Mouse (Mus musculus): ENCODE measurements around the gene Dbr1. TPM values are rescaled to one million over a fixed set of nuclear protein-coding genes. Genes with fewer than 3 reads are reported as not detected.

Gene Dbr1
- polyA plus RNA-seq (2021; fragmentation: Nextera tagmentation), result 11.3 and 12.8 TPM in 2 replicates
- long read RNA-seq, experiment 1, transcript Dbr1-201 (8 exons, 2,261 nt), result major isoform, 28 of 33 reads
- long read RNA-seq, experiment 1, partial matches to known transcripts, result 3 of 33 reads
- long read RNA-seq, experiment 1, other reads (novel, unspliced or antisense), result 2 of 33 reads
- long read RNA-seq, experiment 2, transcript Dbr1-201 (8 exons, 2,261 nt), result major isoform, 71 of 77 reads
- long read RNA-seq, experiment 2, partial matches to known transcripts, result 1 of 77 reads
- long read RNA-seq, experiment 2, other reads (novel, unspliced or antisense), result 5 of 77 reads

DNA sequence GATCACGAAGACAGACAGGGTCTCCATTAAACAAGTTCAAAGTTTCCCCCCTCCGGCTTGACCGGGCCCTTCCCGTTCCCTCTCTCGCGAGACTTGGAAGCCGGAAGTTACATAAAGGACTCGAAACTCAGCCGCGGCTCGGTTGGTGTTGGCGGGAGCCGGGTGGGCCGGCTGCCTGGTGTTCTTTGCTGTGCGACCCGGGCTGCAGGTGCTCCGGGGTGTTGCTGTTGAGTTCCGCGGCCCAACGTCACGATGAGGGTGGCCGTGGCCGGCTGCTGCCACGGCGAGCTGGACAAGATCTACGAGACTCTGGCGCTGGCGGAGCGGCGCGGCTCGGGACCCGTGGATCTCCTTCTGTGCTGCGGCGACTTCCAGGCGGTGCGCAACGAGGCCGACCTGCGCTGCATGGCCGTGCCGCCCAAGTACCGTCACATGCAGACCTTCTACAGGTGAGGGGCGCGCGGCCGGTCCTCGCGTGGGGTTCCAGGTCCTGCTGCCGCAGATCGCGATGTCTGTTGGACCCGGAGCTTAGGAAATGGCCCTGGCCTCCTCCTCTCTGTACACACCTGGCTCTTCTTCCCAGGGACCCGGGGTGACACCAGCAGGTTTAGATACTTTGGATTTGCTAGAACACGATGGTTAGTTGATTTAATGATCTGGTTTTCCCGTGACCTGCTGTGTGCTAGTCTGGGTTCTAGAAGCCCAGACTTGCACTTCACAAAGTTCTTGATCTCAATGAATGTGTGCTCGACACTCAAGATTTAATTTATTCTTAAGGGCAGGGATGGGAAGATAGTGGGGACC lies at the start of gene Dbr1:
Gene Dbr1 (plus strand): TSS at position 123 of the 804 bp plus-strand sequence.

DNA sequence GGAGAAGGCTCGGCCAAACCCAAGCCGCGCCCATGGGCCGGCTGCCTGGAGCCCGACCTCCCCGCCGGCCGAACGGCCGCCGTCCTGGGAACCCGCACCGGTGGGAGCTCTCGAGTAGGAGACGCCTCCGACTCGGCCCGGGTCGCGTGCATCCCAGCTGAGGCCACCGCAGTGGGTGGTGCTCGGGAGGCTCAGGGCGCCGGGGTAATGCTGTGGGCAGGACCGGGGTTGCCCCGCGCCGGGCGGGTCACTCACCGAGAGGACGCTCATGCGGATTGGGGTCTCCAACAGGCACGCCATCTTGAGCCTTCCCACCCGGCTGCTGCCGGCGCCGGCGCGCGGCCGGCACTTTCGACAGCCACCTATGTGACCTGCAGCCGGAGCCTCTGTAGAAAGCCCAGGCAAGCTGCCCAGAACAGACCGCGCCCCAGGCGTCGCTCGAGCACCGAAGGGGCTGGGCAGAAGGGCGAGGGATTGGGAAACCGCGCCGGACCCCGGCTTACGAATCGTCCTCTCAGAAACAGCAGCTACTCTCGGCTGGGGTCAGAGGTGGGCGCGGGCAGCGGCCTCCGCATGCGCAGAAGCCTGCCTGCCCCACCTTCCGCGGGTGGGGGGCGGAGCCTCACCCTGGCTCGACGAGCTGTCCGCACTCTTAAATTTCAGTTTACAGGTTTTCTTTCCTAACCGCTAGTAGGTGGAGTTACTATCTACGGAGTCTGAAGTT lies 7.1 kb upstream of the Dbr1 start, which contains the start of gene Armc8:
Gene Armc8 (minus strand): TSS at position 553 of the 724 bp plus-strand sequence.

DNA sequence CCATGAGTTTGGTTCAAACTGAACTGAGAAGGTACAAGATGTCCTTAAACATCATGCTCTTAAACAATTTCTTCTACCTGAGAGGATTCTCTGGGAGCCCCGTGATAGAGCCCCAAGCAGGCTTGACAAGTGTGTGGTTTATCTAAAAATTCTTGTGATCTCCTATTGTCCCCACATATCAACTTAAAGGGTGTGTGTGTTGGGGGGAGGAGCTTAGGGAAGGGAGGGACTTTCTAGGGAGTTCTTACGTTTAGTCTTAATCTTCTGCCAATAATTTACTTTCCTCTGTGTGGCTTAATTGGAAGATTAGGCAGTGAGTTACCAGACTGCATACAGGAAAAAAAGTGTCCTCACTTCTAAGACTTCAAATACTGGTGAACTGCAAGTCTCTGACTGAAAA lies 36.6 kb downstream of the Dbr1 start, which contains the start of gene A4gnt:
Gene A4gnt (plus strand): TSS at position 301 of the 400 bp plus-strand sequence.

DNA sequence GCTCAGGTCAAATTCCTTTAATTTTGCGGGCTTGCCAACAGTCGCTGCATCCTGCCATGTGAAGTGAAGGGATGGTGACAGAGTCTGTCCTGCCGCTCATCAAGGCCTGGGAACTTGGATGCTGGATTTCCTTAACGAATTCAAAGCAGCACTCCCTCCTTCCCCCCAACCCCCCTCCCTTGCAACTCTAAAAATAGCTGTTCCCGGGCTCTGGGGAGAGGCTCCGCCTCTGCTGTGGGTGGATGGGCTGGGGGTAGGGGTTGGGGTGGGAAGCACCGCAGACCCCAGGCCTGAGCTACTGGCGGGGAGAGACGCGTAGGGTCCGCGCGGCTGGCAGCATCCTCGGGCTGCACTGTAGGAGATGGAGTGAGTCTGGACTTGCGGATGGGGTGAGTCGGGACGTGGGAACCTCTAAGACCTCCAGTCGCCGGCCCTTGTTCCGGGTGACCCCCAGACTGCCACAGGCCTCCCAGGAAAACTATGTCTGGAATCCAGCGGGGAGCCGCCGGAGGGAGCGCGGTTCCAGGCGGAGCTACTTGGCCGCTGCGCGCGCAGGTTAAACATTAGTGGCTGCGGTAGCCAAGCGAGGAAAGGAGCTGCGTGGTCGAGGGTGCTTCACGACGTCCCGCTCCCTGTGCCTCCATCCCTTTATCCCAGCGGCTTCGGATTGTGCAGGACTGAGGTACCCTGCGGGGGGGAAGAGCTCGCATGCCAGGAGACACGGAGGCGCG lies 53.8 kb downstream of the Dbr1 start, which contains the start of gene Dzip1l:
Gene Dzip1l (plus strand): TSS at position 216 of the 731 bp plus-strand sequence.

Other genes starting within 250 kb of the Dbr1 start
- 0.46 and 0.69 TPM in 2 replicates for gene Esyt3, start 217.2 kb upstream of the Dbr1 start, polyA plus RNA-seq (2021; fragmentation: Nextera tagmentation)
- gene Mras, start 138.4 kb upstream of the Dbr1 start, polyA plus RNA-seq (2021; fragmentation: Nextera tagmentation), result 186 and 220 TPM in 2 replicates
- 3.4 and 4.0 TPM in 2 replicates for gene Nme9, start 124.3 kb upstream of the Dbr1 start, polyA plus RNA-seq (2021; fragmentation: Nextera tagmentation)
- 31.4 and 32.7 TPM in 2 replicates for gene Armc8, start 6.9 kb upstream of the Dbr1 start, polyA plus RNA-seq (2021; fragmentation: Nextera tagmentation)
- gene A4gnt, start 36.7 kb downstream of the Dbr1 start, polyA plus RNA-seq (2021; fragmentation: Nextera tagmentation), result 0.05 TPM in 1 of 2 replicates, not detected in the other
- 4.5 and 5.2 TPM in 2 replicates for gene Dzip1l, start 53.7 kb downstream of the Dbr1 start, polyA plus RNA-seq (2021; fragmentation: Nextera tagmentation)
- gene Cldn18, start 141.5 kb downstream of the Dbr1 start, polyA plus RNA-seq (2021; fragmentation: Nextera tagmentation), result not detected in 2 replicates